Mouse (Mus musculus) splenic B cell, adult 2 months (primary cell): Measurements from ENCODE around the gene Slc35e4.
"Not testable (repeated sequence)": the region's sequence is repeated elsewhere in the genome, so short reads cannot be mapped to it uniquely, and the experiment has no call there.

Experiments
- DNase-seq: peaks from one replicate; pipeline ENCODE4 v3.0.0-alpha.2; 2011; ENCODE audit warnings: low read depth, low spot score
- H3K27me3 ChIP-seq: 2 replicates; pipeline ENCODE4 v1.6.1; 2012; ENCODE audit warnings: mild to moderate bottlenecking, low read length, moderate library complexity, mixed read lengths; ENCODE audit not compliant: control insufficient read depth, poor library complexity, insufficient read depth, severe bottlenecking
- H3K36me3 ChIP-seq: 2 replicates; pipeline ENCODE4 v1.6.1; 2012; ENCODE audit warnings: mild to moderate bottlenecking, low read length, moderate library complexity, mixed read lengths; ENCODE audit not compliant: control insufficient read depth, poor library complexity, insufficient read depth, severe bottlenecking

Slc35e4 gene

DNA sequence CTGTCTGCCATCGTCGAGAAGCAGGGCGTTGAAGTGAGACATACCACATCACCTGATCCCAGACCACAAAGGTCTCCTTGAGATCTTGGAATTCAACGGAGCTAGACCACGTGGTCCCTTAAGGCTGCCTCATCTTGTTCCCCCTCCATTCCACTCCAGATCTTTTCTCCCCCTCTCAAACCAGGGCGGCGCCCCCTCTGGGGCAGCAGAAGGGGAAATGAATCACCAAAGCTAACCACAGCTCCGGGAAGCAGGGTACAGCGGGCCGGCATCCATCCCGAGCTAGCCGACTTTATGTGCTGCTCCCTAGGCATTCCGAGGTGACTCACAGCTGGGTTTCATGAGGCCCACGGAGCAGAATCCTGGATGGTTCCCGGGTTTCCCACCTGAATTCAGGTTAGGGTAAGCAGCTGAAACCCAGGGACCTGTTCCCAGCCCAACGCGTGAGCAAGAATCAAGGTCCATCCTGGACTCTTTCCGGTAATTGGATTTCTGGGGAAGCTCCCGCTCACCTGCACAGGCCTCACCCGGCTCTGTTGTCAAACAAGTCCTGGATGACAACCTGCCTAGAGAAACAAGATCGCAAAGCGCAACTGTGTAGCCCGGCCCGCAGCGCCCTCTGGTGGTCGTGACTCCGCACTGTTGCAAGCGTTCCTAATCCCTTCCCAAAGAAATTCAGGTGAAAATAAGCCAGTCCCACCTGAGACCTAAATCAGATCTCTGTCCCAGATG, at the start of gene Slc35e4:
Gene Slc35e4, minus strand, starts transcription at position 556 of the 732 bp plus-strand sequence.
- no peaks in the 10 kb centered on the region for H3K27me3 ChIP-seq
- peak; percentile 81 for DNase-seq
- H3K36me3 ChIP-seq = no peaks in the 10 kb centered on the region

- DNase-seq = peak; percentile 90
- no peaks in the 10 kb centered on the region; the same call in 1 of the 2 replicates for H3K27me3 ChIP-seq
Measured at GRCm38 (mm10) chr11:3963610-3964415, 49.3 kb upstream of the Slc35e4 start, which contains the start of gene Pes1. TSS of gene Pes1 (plus strand) at chr11:3963975.

DNA sequence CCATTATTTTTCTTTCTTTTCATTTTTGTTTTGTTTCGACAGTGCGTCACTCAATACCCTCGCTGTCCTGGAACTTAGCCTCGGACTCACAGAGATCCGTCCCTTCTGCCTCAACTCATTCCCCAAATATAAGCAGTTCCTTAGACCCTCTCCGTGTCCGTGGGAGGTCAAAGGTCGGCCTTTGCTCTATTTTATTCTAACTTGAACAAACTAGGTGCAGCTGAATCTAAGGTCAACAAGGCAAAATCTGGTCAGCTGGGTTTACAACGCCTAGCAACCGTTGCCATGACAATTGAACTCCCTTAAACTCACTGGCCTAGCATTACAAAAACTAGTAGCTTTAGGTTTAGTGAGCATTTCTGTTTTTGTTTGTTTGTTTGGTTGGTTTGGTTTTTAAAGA, 48.7 kb upstream of the Slc35e4 start:
- H3K36me3 ChIP-seq = no peaks in the 10 kb centered on the region; the same call in 1 of the 2 replicates
- peak; percentile 57 for DNase-seq
- no peaks in the 10 kb centered on the region; the same call in 1 of the 2 replicates for H3K27me3 ChIP-seq

More at GRCm38 (mm10) chr11:3963610-3964415, 49.3 kb upstream of the Slc35e4 start, which contains the start of gene Pes1:
- H3K36me3 ChIP-seq = peaks cover 2% of the 10 kb centered on the region; the same call in 1 of the 2 replicates

DNA sequence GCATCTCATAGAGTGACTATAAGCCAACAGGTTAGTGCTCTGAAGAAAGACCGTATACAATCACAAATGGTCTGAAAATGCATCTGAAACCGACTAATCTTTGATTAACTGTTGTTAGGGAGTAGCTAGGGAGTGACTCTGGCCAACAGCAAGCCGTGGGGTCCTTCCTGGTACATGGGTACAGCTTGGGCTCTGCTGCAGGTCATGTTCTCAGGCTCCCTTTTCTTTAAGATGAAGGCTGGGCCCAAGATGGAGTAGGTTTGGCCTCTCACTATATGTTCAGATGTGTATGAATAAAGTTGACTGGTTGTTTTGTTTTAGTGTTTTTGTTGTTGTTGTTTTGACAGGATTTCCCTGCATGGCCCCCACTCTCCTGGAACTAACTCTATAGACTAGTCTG, 47.3 kb upstream of the Slc35e4 start:
- H3K36me3 ChIP-seq = no peaks in the 10 kb centered on the region
- no peaks in the 10 kb centered on the region; the same call in 1 of the 2 replicates for H3K27me3 ChIP-seq
- no peak for DNase-seq

- Histone ChIP-seq H3K27me3 (no peaks in the 10 kb centered on the region; the same call in 1 of the 2 replicates), H3K36me3 (no peaks in the 10 kb centered on the region)
- DNase-seq = no peak
Measured at GRCm38 (mm10) chr11:3960901-3961300, 46.4 kb upstream of the Slc35e4 start.

DNA sequence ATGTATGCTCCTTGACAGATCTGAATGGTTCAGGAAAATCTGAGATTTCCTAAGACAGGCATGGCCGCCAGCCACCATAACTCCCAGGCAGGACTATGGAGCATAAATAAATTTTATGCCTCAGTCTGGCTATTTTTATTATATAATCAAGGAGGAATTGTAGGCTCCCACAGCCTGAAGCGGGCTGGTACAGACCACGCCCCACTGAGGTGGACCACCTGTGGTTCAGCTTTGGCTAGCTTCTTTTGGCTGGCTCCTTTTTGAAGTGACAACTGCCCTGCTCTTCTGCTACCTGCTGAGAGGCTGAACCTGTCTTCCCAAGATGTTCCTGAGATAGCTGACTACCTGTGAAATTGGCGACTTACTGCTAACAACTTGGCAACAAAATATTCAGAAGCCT, 40.9 kb upstream of the Slc35e4 start:
- DNase-seq, H3K27me3 ChIP-seq, H3K36me3 ChIP-seq: not testable (repeated sequence)

DNA sequence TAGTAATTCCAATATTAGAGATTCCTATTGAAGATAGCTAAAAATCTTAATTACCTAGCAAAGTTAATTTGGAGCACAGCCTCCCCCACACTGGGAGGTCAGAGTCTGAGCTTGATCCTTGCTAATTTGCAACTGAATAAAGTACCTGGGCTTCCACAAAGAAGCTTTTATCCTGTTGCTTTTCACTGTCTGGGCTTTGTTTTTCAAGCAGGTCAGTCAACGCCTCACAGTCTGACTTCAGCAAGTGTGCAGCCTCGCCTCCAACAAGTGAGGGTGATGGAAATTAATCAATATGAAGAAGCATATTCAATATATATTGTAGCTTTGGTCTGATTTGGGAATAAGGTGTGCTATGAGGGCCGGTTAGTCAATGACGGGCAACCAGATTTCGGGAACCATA, 40.4 kb upstream of the Slc35e4 start:
- not testable (repeated sequence) for H3K27me3 ChIP-seq, H3K36me3 ChIP-seq, DNase-seq

- no peaks in the 10 kb centered on the region for H3K27me3 ChIP-seq
- DNase-seq = no peak
- H3K36me3 ChIP-seq = no peaks in the 10 kb centered on the region
Measured at GRCm38 (mm10) chr11:3946386-3946785, 31.9 kb upstream of the Slc35e4 start.

DNA sequence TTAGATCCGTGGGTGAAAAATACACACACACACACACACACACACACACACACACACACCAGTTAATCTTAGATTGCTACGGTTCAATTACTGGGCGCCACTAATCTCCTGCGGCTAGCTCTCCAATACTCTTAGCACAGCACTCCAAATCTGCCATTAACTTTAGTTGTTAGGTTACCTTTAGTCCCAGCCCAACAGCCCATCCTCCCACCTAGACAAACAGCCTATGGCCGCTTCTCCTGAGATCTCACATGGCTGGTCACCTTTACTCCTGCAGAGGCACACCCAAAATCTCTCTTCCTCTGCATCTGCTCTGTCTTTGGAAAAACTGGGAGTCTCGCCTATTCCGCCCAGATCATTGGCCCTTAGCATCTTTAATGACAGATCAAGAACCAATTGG, 26.9 kb upstream of the Slc35e4 start:
- no peaks in the 10 kb centered on the region for H3K36me3 ChIP-seq
- no peak for DNase-seq
- H3K27me3 ChIP-seq = no peaks in the 10 kb centered on the region

- DNase-seq = no peak
- H3K27me3 ChIP-seq = no peaks in the 10 kb centered on the region
- H3K36me3 ChIP-seq = no peaks in the 10 kb centered on the region
Measured at GRCm38 (mm10) chr11:3937321-3937874, 22.9 kb upstream of the Slc35e4 start.

GRCm38 (mm10) chr11:3936318-3936717, 21.9 kb upstream of the Slc35e4 start:
- no peaks in the 10 kb centered on the region for H3K27me3 ChIP-seq
- no peak for DNase-seq
- no peaks in the 10 kb centered on the region for H3K36me3 ChIP-seq

DNA sequence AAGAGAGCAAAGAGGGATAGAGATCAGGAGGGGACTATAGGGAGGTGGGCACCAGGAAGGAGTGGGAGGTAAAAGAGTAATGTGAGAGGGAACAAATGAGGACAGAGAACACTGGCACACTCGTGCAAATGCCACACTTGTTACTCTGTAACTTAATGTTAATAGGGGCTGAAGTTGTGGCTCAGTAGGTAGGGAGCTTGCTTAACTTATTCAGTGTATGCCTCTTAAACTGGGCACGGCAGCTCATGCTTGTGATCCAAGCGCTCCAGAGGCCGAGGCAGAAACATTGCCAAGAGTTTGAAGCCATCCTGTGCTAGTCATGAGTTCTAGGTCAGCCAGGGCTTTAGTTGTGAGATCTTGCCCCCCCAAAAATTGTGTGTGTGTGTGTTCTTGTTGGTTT, 20.7 kb upstream of the Slc35e4 start:
- H3K36me3 ChIP-seq = no peaks in the 10 kb centered on the region
- DNase-seq = no peak
- H3K27me3 ChIP-seq = no peaks in the 10 kb centered on the region

- Histone ChIP-seq H3K36me3 (no peaks in the 10 kb centered on the region), H3K27me3 (no peaks in the 10 kb centered on the region)
- DNase-seq = no peak
Measured at GRCm38 (mm10) chr11:3933756-3934285, 19.4 kb upstream of the Slc35e4 start.

- Histone ChIP-seq H3K27me3 (no peaks in the 10 kb centered on the region), H3K36me3 (no peaks in the 10 kb centered on the region)
- peak; percentile 82 for DNase-seq
Measured at GRCm38 (mm10) chr11:3931511-3932211, 17.2 kb upstream of the Slc35e4 start, which contains the start of gene Tcn2. TSS of gene Tcn2 (minus strand) at chr11:3932159.
